Mouse (Mus musculus): ENCODE measurements at regions not wholly inside any gene's neighbourhood (a gene's known extent, or its start where the extent isn't known, plus 50 kb on each side); places are given as distances from the start of the nearest gene placed in this dataset.

DNA sequence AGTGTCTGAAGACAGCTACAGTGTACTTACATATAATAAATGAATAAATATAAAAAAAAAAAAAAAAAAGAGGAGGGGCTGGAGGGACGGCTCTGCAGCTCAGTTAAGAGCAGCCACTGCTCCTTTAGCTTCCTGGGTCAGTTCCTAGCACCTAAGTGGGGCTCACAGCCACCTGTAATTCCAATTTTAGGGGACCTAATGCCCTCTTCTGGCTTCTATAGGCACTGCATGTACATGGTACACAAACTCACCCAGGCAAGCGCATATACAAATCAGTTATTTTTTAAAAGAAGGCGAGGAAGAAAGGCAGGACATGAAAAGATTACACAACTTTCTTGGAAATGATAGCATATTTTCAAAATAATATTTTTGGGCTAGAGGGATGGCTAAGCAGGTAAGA lies 67.0 kb upstream of the Sall4 start:
- TF ChIP-seq MAFK (IDR thresholded peaks at IDR 0.05; ENCODE audit: borderline replicate concordance, low read depth, low read length) (no peak), HCFC1 (IDR thresholded peaks at IDR 0.05; ENCODE audit: low read depth, low read length) (no peak), UBTF (IDR thresholded peaks at IDR 0.05; ENCODE audit: borderline replicate concordance, insufficient read depth, low read depth, low read length) (no peak), TCF12 (IDR thresholded peaks at IDR 0.05; ENCODE audit: low read depth, low read length) (no peak), MEF2A (IDR thresholded peaks at IDR 0.05; ENCODE audit: extremely low read depth, insufficient replicate concordance, low read depth, low read length, poor library complexity, severe bottlenecking) (no peak), CTCF (IDR thresholded peaks at IDR 0.05 in 2 of 3, conservative IDR thresholded peaks at IDR 0.05 in 1 of 3; ENCODE audit: control insufficient read depth in 1 of 3, insufficient read depth in 1 of 3, low read depth in 2 of 3, low read length in 3 of 3, poor library complexity in 1 of 3, severe bottlenecking in 1 of 3) (no peak), POLR2A (IDR thresholded peaks at IDR 0.05; ENCODE audit: control insufficient read depth in 1 of 2, insufficient read depth in 1 of 2, low read depth in 1 of 2, low read length in 2 of 2, poor library complexity in 1 of 2) (no peak), POLR2AphosphoS2 (IDR thresholded peaks at IDR 0.05; ENCODE audit: low read length) (no peak), MYC (IDR thresholded peaks at IDR 0.05; ENCODE audit: low read depth, low read length) (no peak)

All from MEL (cell line).